Mouse (Mus musculus): ENCODE measurements at regions not wholly inside any gene's neighbourhood (a gene's known extent, or its start where the extent isn't known, plus 50 kb on each side); places are given as distances from the start of the nearest gene placed in this dataset.
A peak's percentile ranks its signal among the peaks of the same experiment; 100 is the strongest.

GRCm38 (mm10) chr8:86967891-86968311, 82.8 kb upstream of the N4bp1 start:
- peak; percentile 23 to 45 for DNase-seq

- DNase-seq = no peak
Measured at GRCm38 (mm10) chr8:86961218-86962195, 76.4 kb upstream of the N4bp1 start.
